Mouse (Mus musculus): ENCODE measurements at regions not wholly inside any gene's neighbourhood (a gene's known extent, or its start where the extent isn't known, plus 50 kb on each side); places are given as distances from the start of the nearest gene placed in this dataset.

- peaks cover 17% of the 10 kb centered on the region for H3K27me3 ChIP-seq
- no peak for TF ChIP-seq CTCF (IDR thresholded peaks at IDR 0.05)
- ChIA-PET POLR2A (no interaction called here), CTCF (interaction anchor here (1.3 to 2.3 kb wide), 3 partner anchors 8 to 39 kb away, joined by 3 to 5 read pairs (median 5); no protein-coding TSS in a partner anchor)
- DNase-seq (ENCODE audit: low read depth, low spot score): no peak
- no peak for ATAC-seq
- in situ Hi-C loops (cut with MboI; ENCODE audit: low pct_unique_long_range_greater_than_20kb): no loop called here
These were observed 51.2 kb upstream of the Pthlh start for GRCm38 (mm10) chr6:147315207-147315606.

All from Patski (cell line).